Mouse (Mus musculus) kidney, embryonic 16.5 days (tissue): ENCODE measurements around the gene Gm21865. TPM values are rescaled to one million over a fixed set of nuclear protein-coding genes. Genes with fewer than 3 reads are reported as not detected.
"Not testable (repeated sequence)": the region's sequence is repeated elsewhere in the genome, so short reads cannot be mapped to it uniquely, and the experiment has no call there.

Experiments used
- ATAC-seq: fragments of 200-750 bp; cut with Nextera tagmentation; 2 replicates; pipeline ENCODE4 v1.8.0; 2017; ENCODE audit warnings: moderate TSS enrichment; ENCODE audit not compliant: low FRiP score, low TSS enrichment
- H3K27ac ChIP-seq: fragments of 300-500 bp; sonication (generic); 2 replicates; pipeline ENCODE4 v1.5.1; 2014; ENCODE audit warnings: low read length
- H3K27me3 ChIP-seq: fragments of 300-500 bp; sonication (generic); 2 replicates; pipeline ENCODE4 v1.6.1; 2014; ENCODE audit warnings: low read length, control low read depth, mixed read lengths; ENCODE audit not compliant: insufficient read depth
- H3K36me3 ChIP-seq: fragments of 300-500 bp; sonication (generic); 2 replicates; pipeline ENCODE4 v1.6.1; 2014; ENCODE audit warnings: low read length, control low read depth, mixed read lengths; ENCODE audit not compliant: insufficient read depth
- H3K4me1 ChIP-seq: fragments of 300-500 bp; sonication (generic); 2 replicates; pipeline ENCODE4 v1.6.1; 2014; ENCODE audit warnings: low read length, control low read depth, mixed read lengths; ENCODE audit not compliant: insufficient read depth
- H3K4me2 ChIP-seq: fragments of 300-500 bp; sonication (generic); replicated peaks from 2 replicates; pipeline ENCODE4 v1.6.1; 2014; ENCODE audit warnings: low read depth, low read length
- H3K4me3 ChIP-seq: fragments of 300-500 bp; sonication (generic); 2 replicates; pipeline ENCODE4 v1.5.1; 2014; ENCODE audit warnings: mild to moderate bottlenecking, low read length
- H3K9ac ChIP-seq: fragments of 300-500 bp; sonication (generic); replicated peaks from 2 replicates; pipeline ENCODE4 v1.6.1; 2014; ENCODE audit warnings: low read length
- H3K9me3 ChIP-seq: fragments of 300-500 bp; sonication (generic); 2 replicates; pipeline ENCODE4 v1.6.1; 2016; ENCODE audit warnings: low read length, control low read depth
- WGBS: fragments of 180-500 bp; shearing (Covaris S2); extraction: QIAGEN DNeasy Blood & Tissue Kit; methylation state at CpG from one replicate; pipeline ENCODE4 v1.1.7; 2014; 5-methylcytosine and 5-hydroxymethylcytosine counted together
- polyA plus RNA-seq: library from polyadenylated mRNA; unstranded; fragments of >200 nt; fragmentation: Nextera tagmentation; extraction: Ambion mirVana; gene quantifications from 2 replicates; pipeline ENCODE4 v1.2.1, GENCODE M21; 2015

Gm21865 gene
- not detected in 2 replicates for polyA plus RNA-seq

DNA sequence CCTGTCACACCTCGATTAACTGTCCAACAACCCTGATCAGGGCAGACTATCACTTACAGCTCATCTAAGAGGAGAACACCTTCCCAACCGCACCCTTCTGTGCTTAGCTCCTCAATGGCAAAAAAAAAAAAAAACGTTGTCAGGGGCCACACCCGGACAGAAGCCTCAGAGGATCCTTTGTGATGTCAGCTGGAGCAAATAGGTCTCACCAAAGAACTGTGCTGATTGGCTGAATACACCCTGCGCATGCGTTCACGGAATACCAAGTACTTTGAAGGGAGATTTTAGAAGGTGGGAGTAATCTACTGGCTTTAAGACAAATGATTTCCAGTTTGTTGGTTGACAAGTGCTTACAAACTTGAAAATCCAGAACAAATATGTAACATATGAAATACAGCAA is at the start of gene Gm21865:
Gene Gm21865, minus strand, starts transcription at position 101 of the 400 bp plus-strand sequence.
- not testable (repeated sequence) for H3K27ac ChIP-seq, H3K4me1 ChIP-seq, H3K4me2 ChIP-seq, ATAC-seq, H3K9ac ChIP-seq, H3K27me3 ChIP-seq, H3K4me3 ChIP-seq, H3K36me3 ChIP-seq, H3K9me3 ChIP-seq
- no CpG with 5 or more reads among the region's 7 CpGs for WGBS

Other genes starting within 250 kb of the Gm21865 start
- not detected in 2 replicates for gene Gm21882, start 64.6 kb upstream of the Gm21865 start, polyA plus RNA-seq